Mouse (Mus musculus) retina, postnatal 7 days (tissue): ENCODE measurements around the gene Dact3.

Source experiments
- DNase-seq: peaks from one replicate; pipeline ENCODE4 v3.0.0-alpha.2; 2012; ENCODE audit warnings: low read depth, low spot score

Dact3 gene

GRCm38 (mm10) chr7:16891641-16892351 lies 16.7 kb downstream of the Dact3 start, which contains the start of gene Gng8:
Gene Gng8, plus strand, starts transcription at chr7:16891786.
- peak; percentile 79 for DNase-seq

GRCm38 (mm10) chr7:16892352-16892730 lies 17.2 kb downstream of the Dact3 start:
- no peak for DNase-seq

GRCm38 (mm10) chr7:16893612-16894011 lies 18.5 kb downstream of the Dact3 start:
- no peak for DNase-seq

- DNase-seq = no peak
These were observed 19.2 kb downstream of the Dact3 start for GRCm38 (mm10) chr7:16894279-16894678.

GRCm38 (mm10) chr7:16895000-16895399 lies 19.9 kb downstream of the Dact3 start:
- peak; percentile 67 for DNase-seq

- no peak for DNase-seq
These were observed 20.4 kb downstream of the Dact3 start for GRCm38 (mm10) chr7:16895511-16895910.

GRCm38 (mm10) chr7:16900526-16900925 lies 25.4 kb downstream of the Dact3 start:
- no peak for DNase-seq

GRCm38 (mm10) chr7:16903439-16903955 lies 28.4 kb downstream of the Dact3 start:
- DNase-seq = no peak

- DNase-seq = no peak
These were observed 29.1 kb downstream of the Dact3 start for GRCm38 (mm10) chr7:16904120-16904675.

- DNase-seq = no peak
These were observed 30.4 kb downstream of the Dact3 start for GRCm38 (mm10) chr7:16905491-16906021.

- no peak for DNase-seq
These were observed 31.2 kb downstream of the Dact3 start, which contains the start of gene Ptgir for GRCm38 (mm10) chr7:16906281-16906680. Gene Ptgir, plus strand, starts transcription at chr7:16906490.

GRCm38 (mm10) chr7:16906889-16907559 lies 31.9 kb downstream of the Dact3 start:
- no peak for DNase-seq

- no peak for DNase-seq
These were observed 32.7 kb downstream of the Dact3 start for GRCm38 (mm10) chr7:16907842-16908241.

- DNase-seq = no peak
These were observed 33.2 kb downstream of the Dact3 start for GRCm38 (mm10) chr7:16908367-16908766.

GRCm38 (mm10) chr7:16908859-16909258 lies 33.7 kb downstream of the Dact3 start:
- no peak for DNase-seq

- no peak for DNase-seq
These were observed 34.8 kb downstream of the Dact3 start for GRCm38 (mm10) chr7:16909909-16910308.

GRCm38 (mm10) chr7:16911904-16912303 lies 36.8 kb downstream of the Dact3 start:
- no peak for DNase-seq

- DNase-seq = no peak
These were observed 37.2 kb downstream of the Dact3 start for GRCm38 (mm10) chr7:16912360-16912759.

GRCm38 (mm10) chr7:16913806-16914452 lies 38.8 kb downstream of the Dact3 start:
- peak; percentile 70 for DNase-seq

GRCm38 (mm10) chr7:16914453-16915343 lies 39.6 kb downstream of the Dact3 start:
- no peak for DNase-seq
